Mouse (Mus musculus): ENCODE results near the gene Bcl11a.

- TF ChIP-seq JUND (IDR thresholded peaks at IDR 0.05; ENCODE audit: low read depth, low read length): no peak
- TF ChIP-seq POLR2A (IDR thresholded peaks at IDR 0.05; ENCODE audit: control insufficient read depth in 1 of 2, insufficient read depth in 1 of 2, low read depth in 1 of 2, low read length in 2 of 2, poor library complexity in 1 of 2): peak in 1 of 2 experiments; percentile 39; a peak in 1 of 4 replicates
- TF ChIP-seq NELFE (IDR thresholded peaks at IDR 0.05; ENCODE audit: low read depth, low read length): no peak
- TF ChIP-seq MAX (IDR thresholded peaks at IDR 0.05; ENCODE audit: low read length): no peak
- no peak for TF ChIP-seq CTCF (IDR thresholded peaks at IDR 0.05 in 2 of 3, conservative IDR thresholded peaks at IDR 0.05 in 1 of 3; ENCODE audit: control insufficient read depth in 1 of 3, insufficient read depth in 1 of 3, low read depth in 2 of 3, low read length in 3 of 3, poor library complexity in 1 of 3, severe bottlenecking in 1 of 3)
- no peak for TF ChIP-seq POLR2AphosphoS5 (IDR thresholded peaks at IDR 0.05; ENCODE audit: borderline replicate concordance, low read depth, low read length)
- no peak for TF ChIP-seq E2F4 (IDR thresholded peaks at IDR 0.05; ENCODE audit: borderline replicate concordance, low read depth, low read length)
- no peak for TF ChIP-seq NRF1 (IDR thresholded peaks at IDR 0.05; ENCODE audit: insufficient read depth, low read depth, low read length, poor library complexity, severe bottlenecking)
- TF ChIP-seq ZNF384 (IDR thresholded peaks at IDR 0.05; ENCODE audit: low read depth, low read length): no peak
- no peak; the same call in 1 of the 2 replicates for TF ChIP-seq ZMIZ1 (IDR thresholded peaks at IDR 0.05; ENCODE audit: low read depth, low read length)
- no peak for TF ChIP-seq SMC3 (IDR thresholded peaks at IDR 0.05; ENCODE audit: low read depth, low read length)
- no peak for TF ChIP-seq EP300 (IDR thresholded peaks at IDR 0.05; ENCODE audit: low read depth in 1 of 2, low read length in 2 of 2)
- no peak for TF ChIP-seq TCF12 (IDR thresholded peaks at IDR 0.05; ENCODE audit: low read depth, low read length)
Measured at GRCm38 (mm10) chr11:24095236-24095635, 17.4 kb downstream of the Bcl11a start.

Data from MEL (cell line).